Mouse (Mus musculus) liver, embryonic 14.5 days (tissue): ENCODE results near the gene Enox1. TPM values are rescaled to one million over a fixed set of nuclear protein-coding genes. Genes with fewer than 3 reads are reported as not detected.
"Not testable (repeated sequence)": the region's sequence is repeated elsewhere in the genome, so short reads cannot be mapped to it uniquely, and the experiment has no call there.

Experiments
- ATAC-seq: fragments of 200-750 bp; cut with Nextera tagmentation; 2 replicates; pipeline ENCODE4 v1.8.0; 2017; ENCODE audit warnings: moderate number of reproducible peaks, mild to moderate bottlenecking, moderate library complexity; ENCODE audit not compliant: insufficient read depth
- DNase-seq, 3 experiments: peaks; one replicate each; pipeline ENCODE4 v3.0.0-alpha.2; 2012 to 2013; ENCODE audit warnings: low read depth in 3 of 3, low spot score in 3 of 3
- H3K27ac ChIP-seq: fragments of 300-500 bp; sonication (generic); 2 replicates; pipeline ENCODE4 v1.5.1; 2014; ENCODE audit warnings: moderate library complexity, mild to moderate bottlenecking, control low read depth, inconsistent platforms
- H3K27me3 ChIP-seq: fragments of 300-500 bp; sonication (generic); 2 replicates; pipeline ENCODE4 v1.6.1; 2014; ENCODE audit warnings: mild to moderate bottlenecking, low read length, moderate library complexity; ENCODE audit not compliant: control insufficient read depth, insufficient read depth
- H3K36me3 ChIP-seq: fragments of 300-500 bp; sonication (generic); replicated peaks from 2 replicates; pipeline ENCODE4 v1.6.1; 2014; ENCODE audit warnings: low read depth; ENCODE audit not compliant: control insufficient read depth, insufficient read depth
- H3K4me1 ChIP-seq, 2 experiments: fragments of 200-500 bp in 1 of 2; fragments of 300-500 bp in 1 of 2; sonication (generic) in 1 of 2; replicated peaks; 2 replicates each; pipeline ENCODE4 v1.6.1; 2012 to 2014; ENCODE audit warnings: antibody characterized with exemption in 1 of 2, inconsistent platforms in 1 of 2, low read length in 1 of 2; ENCODE audit not compliant: control insufficient read depth in 2 of 2, insufficient read depth in 2 of 2
- H3K4me2 ChIP-seq: fragments of 300-500 bp; sonication (generic); 2 replicates; pipeline ENCODE4 v1.6.1; 2014; ENCODE audit warnings: low read depth, mild to moderate bottlenecking, control low read depth, moderate library complexity
- H3K4me3 ChIP-seq, 2 experiments: fragments of 200-500 bp in 1 of 2; fragments of 300-500 bp in 1 of 2; sonication (generic) in 1 of 2; 2 replicates each; pipeline ENCODE4 v1.5.1; 2012 to 2014; ENCODE audit warnings: low read depth in 2 of 2, low read length in 2 of 2, mild to moderate bottlenecking in 2 of 2, control low read depth in 1 of 2, inconsistent platforms in 1 of 2, moderate library complexity in 1 of 2; ENCODE audit not compliant: insufficient read depth in 1 of 2
- H3K9ac ChIP-seq: fragments of 300-500 bp; sonication (generic); replicated peaks from 2 replicates; pipeline ENCODE4 v1.6.1; 2014; ENCODE audit warnings: mild to moderate bottlenecking, control low read depth, moderate library complexity
- H3K9me3 ChIP-seq: fragments of 300-500 bp; sonication (generic); 2 replicates; pipeline ENCODE4 v1.6.1; 2016; ENCODE audit warnings: low read length, mixed read lengths; ENCODE audit not compliant: control insufficient read depth
- CTCF ChIP-seq: IDR thresholded peaks from 2 replicates; pipeline ENCODE4 v1.5.1; 2016; ENCODE audit warnings: antibody characterized with exemption, low read depth, control low read depth
- EP300 ChIP-seq: IDR thresholded peaks from 2 replicates; pipeline ENCODE4 v1.6.1; 2016; ENCODE audit warnings: antibody characterized with exemption, low read depth
- WGBS: fragments of 180-500 bp; shearing (Covaris S2); extraction: QIAGEN DNeasy Blood & Tissue Kit; methylation state at CpG from one replicate; pipeline ENCODE4 v1.1.7; 2014; ENCODE audit not compliant: insufficient replicate concordance; 5-methylcytosine and 5-hydroxymethylcytosine counted together
- polyA plus RNA-seq, 2 experiments: library from polyadenylated mRNA; depleted of rRNA in 1 of 2; stranded (reverse) in 1 of 2; unstranded in 1 of 2; fragments of >200 nt; fragmentation: Nextera tagmentation in 1 of 2; extraction: Ambion mirVana in 1 of 2; gene quantifications; 2 replicates each; pipeline versions ENCODE4 v1.2.1 to v1.2.3; 2012 to 2014

Enox1 gene
- polyA plus RNA-seq, 2 experiments: 0.07 to 0.10 TPM

- H3K4me3 ChIP-seq: no peak overlapping the region
- H3K9ac ChIP-seq: no peak overlapping the region
- 41% methylated on average over 2 of the region's 2 CpGs for WGBS
- ATAC-seq: no peak
- no peaks in the 10 kb centered on the region for H3K4me1 ChIP-seq
- H3K9me3 ChIP-seq: no peaks in the 10 kb centered on the region
- DNase-seq: no peak
- no peaks in the 10 kb centered on the region for H3K36me3 ChIP-seq
- no peak overlapping the region for H3K4me2 ChIP-seq
- H3K27me3 ChIP-seq: no peaks in the 10 kb centered on the region
- no peak overlapping the region for H3K27ac ChIP-seq
- TF ChIP-seq CTCF: no peak
- TF ChIP-seq EP300: no peak
These were observed 380.0 kb downstream of the Enox1 start for GRCm38 (mm10) chr14:77536592-77536991.

- not testable (repeated sequence) for H3K4me1 ChIP-seq, H3K4me2 ChIP-seq, H3K9me3 ChIP-seq, H3K4me3 ChIP-seq, DNase-seq, H3K27me3 ChIP-seq, H3K36me3 ChIP-seq, H3K9ac ChIP-seq, H3K27ac ChIP-seq
- WGBS: 57% methylated on average over 21 of the region's 21 CpGs
- ATAC-seq: peak; percentile 52; the same call in 1 of the 2 replicates
These were observed 383.0 kb downstream of the Enox1 start for GRCm38 (mm10) chr14:77539563-77539962.

- WGBS: 57% methylated on average over 7 of the region's 7 CpGs
- no peak for ATAC-seq
- H3K36me3 ChIP-seq: no peaks in the 10 kb centered on the region
These were observed 385.4 kb downstream of the Enox1 start for GRCm38 (mm10) chr14:77541925-77542324.

GRCm38 (mm10) chr14:77546531-77547274, 390.1 kb downstream of the Enox1 start:
- ATAC-seq: no peak

More at GRCm38 (mm10) chr14:77541925-77542324, 385.4 kb downstream of the Enox1 start:
- no peak for DNase-seq
- TF ChIP-seq CTCF: peak; percentile 14; the same call in 1 of the 2 replicates
- no peak for TF ChIP-seq EP300
- no peak overlapping the region for H3K9ac ChIP-seq
- H3K9me3 ChIP-seq: no peaks in the 10 kb centered on the region
- no peak overlapping the region for H3K4me3 ChIP-seq
- no peak overlapping the region for H3K4me2 ChIP-seq
- no peaks in the 10 kb centered on the region for H3K4me1 ChIP-seq
- no peak overlapping the region for H3K27ac ChIP-seq
- no peaks in the 10 kb centered on the region for H3K27me3 ChIP-seq

GRCm38 (mm10) chr14:77547351-77547750, 390.8 kb downstream of the Enox1 start:
- H3K4me3 ChIP-seq: no peak overlapping the region
- WGBS: 66% methylated on average over 5 of the region's 5 CpGs
- H3K36me3 ChIP-seq: no peaks in the 10 kb centered on the region
- no peak for TF ChIP-seq CTCF
- no peak for TF ChIP-seq EP300
- no peaks in the 10 kb centered on the region for H3K27me3 ChIP-seq
- ATAC-seq: no peak
- H3K4me2 ChIP-seq: no peak overlapping the region
- H3K9me3 ChIP-seq: no peaks in the 10 kb centered on the region
- no peak overlapping the region for H3K27ac ChIP-seq
- H3K9ac ChIP-seq: no peak overlapping the region
- no peak for DNase-seq
- H3K4me1 ChIP-seq: no peaks in the 10 kb centered on the region

More at GRCm38 (mm10) chr14:77546531-77547274, 390.1 kb downstream of the Enox1 start:
- Histone ChIP-seq H3K4me3 (no peak overlapping the region), H3K4me1 (no peaks in the 10 kb centered on the region), H3K27ac (no peak overlapping the region), H3K9ac (no peak overlapping the region), H3K4me2 (no peak overlapping the region), H3K36me3 (no peaks in the 10 kb centered on the region), H3K27me3 (no peaks in the 10 kb centered on the region), H3K9me3 (no peaks in the 10 kb centered on the region)
- TF ChIP-seq CTCF (no peak), EP300 (no peak)
- DNase-seq: no peak
- WGBS: 63% methylated on average over 8 of the region's 8 CpGs
